7 mouse cellular contexts compared by ENCODE assay signal in genomic region chr6:36808306-36809058, GRCm38 (mm10). TPM values are rescaled to one million over a fixed set of nuclear protein-coding genes. Genes with fewer than 3 reads are reported as not detected.
DNase-seq lines count a peak whose midpoint lies in the region; ATAC-seq and TF ChIP-seq lines count a peak whose summit lies in the region.

No protein-coding gene starts in this region.

- H3K27me3 ChIP-seq in lung, embryonic 16.5 days (ENCODE audit: control insufficient read depth, insufficient read depth, low read depth, low read length) = peaks cover 6% of the 10 kb centered on the region
- H3K27me3 ChIP-seq in forebrain, embryonic 14.5 days (replicated peaks; ENCODE audit: control insufficient read depth, insufficient read depth, low read length) = no peaks in the 10 kb centered on the region
- H3K27me3 ChIP-seq in limb, embryonic 11.5 days (ENCODE audit: control insufficient read depth, insufficient read depth, low read length) = no peaks in the 10 kb centered on the region
- no peaks in the 10 kb centered on the region for H3K27me3 ChIP-seq in stomach, postnatal 0 days (ENCODE audit: control insufficient read depth, insufficient read depth, low read length)
- H3K27me3 ChIP-seq in kidney, adult 2 months (replicated peaks; ENCODE audit: control insufficient read depth, insufficient read depth, low read length) = no peaks in the 10 kb centered on the region

- peak overlapping the region; percentile 43 for H3K4me3 ChIP-seq in lung, embryonic 16.5 days (ENCODE audit: low read length)
- H3K4me3 ChIP-seq in lung, adult 2 months (replicated peaks; ENCODE audit: extremely low read depth, low read depth, low read length) = no peak overlapping the region
- H3K4me3 ChIP-seq in forebrain, embryonic 14.5 days (ENCODE audit: low read depth, low read length) = peak overlapping the region; percentile 65
- peak overlapping the region; percentile 77 for H3K4me3 ChIP-seq in limb, embryonic 11.5 days (ENCODE audit: low read depth, low read length)
- H3K4me3 ChIP-seq in stomach, postnatal 0 days (ENCODE audit: low read depth, low read length) = peak overlapping the region; percentile 54; the same call in 1 of the 2 replicates
- H3K4me3 ChIP-seq in kidney, adult 2 months (ENCODE audit: insufficient read depth, low read depth, low read length) = no peak overlapping the region

- WGBS in lung, embryonic 16.5 days = 34% methylated on average over 7 of the region's 7 CpGs
- WGBS in lung, adult 2 months = 62% methylated on average over 7 of the region's 7 CpGs
- WGBS in forebrain, embryonic 14.5 days = 12% methylated on average over 7 of the region's 7 CpGs
- 25% methylated on average over 7 of the region's 7 CpGs for WGBS in limb, embryonic 11.5 days
- WGBS in stomach, postnatal 0 days = 41% methylated on average over 7 of the region's 7 CpGs
- 59% methylated on average over 7 of the region's 7 CpGs for WGBS in kidney, adult 2 months

- no peak overlapping the region; the same call in 1 of the 2 replicates for H3K27ac ChIP-seq in lung, embryonic 16.5 days (ENCODE audit: low read length)
- peak overlapping the region; percentile 81; the same call in 1 of the 2 replicates for H3K27ac ChIP-seq in forebrain, embryonic 14.5 days (ENCODE audit: low read depth, low read length)
- H3K27ac ChIP-seq in limb, embryonic 11.5 days (replicated peaks; ENCODE audit: low read depth, low read length) = peak overlapping the region; percentile 72
- H3K27ac ChIP-seq in stomach, postnatal 0 days (replicated peaks) = no peak overlapping the region
- H3K27ac ChIP-seq in kidney, adult 2 months (ENCODE audit: insufficient read depth, low read depth, low read length) = no peak overlapping the region

- peaks cover 10% of the 10 kb centered on the region for H3K4me1 ChIP-seq in lung, embryonic 16.5 days (replicated peaks; ENCODE audit: control insufficient read depth, insufficient read depth, low read length)
- H3K4me1 ChIP-seq in lung, adult 2 months (ENCODE audit: control insufficient read depth, insufficient read depth, low read length) = no peaks in the 10 kb centered on the region
- H3K4me1 ChIP-seq in forebrain, embryonic 14.5 days (ENCODE audit: control insufficient read depth, insufficient read depth, low read length) = peaks cover 10% of the 10 kb centered on the region
- peaks cover 5% of the 10 kb centered on the region; the same call in 1 of the 2 replicates for H3K4me1 ChIP-seq in limb, embryonic 11.5 days (ENCODE audit: control insufficient read depth, insufficient read depth, low read length)
- H3K4me1 ChIP-seq in stomach, postnatal 0 days (replicated peaks; ENCODE audit: control insufficient read depth, insufficient read depth) = no peaks in the 10 kb centered on the region; the same call in 1 of the 2 replicates
- H3K4me1 ChIP-seq in kidney, adult 2 months (ENCODE audit: control insufficient read depth, insufficient read depth, low read length) = no peaks in the 10 kb centered on the region

- ATAC-seq in lung, embryonic 16.5 days (ENCODE audit: low read depth) = peak; percentile 61
- peak; percentile 10; the same call in 1 of the 2 replicates for ATAC-seq in forebrain, embryonic 14.5 days
- 0 out of 2 replicates have a peak, but pooled peaks have one; percentile 24 for ATAC-seq in limb, embryonic 11.5 days (ENCODE audit: insufficient number of reproducible peaks, low FRiP score, low TSS enrichment, low read depth)
- no peak for ATAC-seq in stomach, postnatal 0 days (ENCODE audit: low FRiP score, low TSS enrichment)

- TF ChIP-seq EP300 in stomach, postnatal 0 days (optimal IDR thresholded peaks at IDR 0.05) = no peak

- peak overlapping the region; percentile 63; the same call in 1 of the 2 replicates for H3K4me2 ChIP-seq in lung, embryonic 16.5 days (ENCODE audit: low read depth, low read length)
- H3K4me2 ChIP-seq in forebrain, embryonic 14.5 days (ENCODE audit: low read length) = peak overlapping the region; percentile 72
- peak overlapping the region; percentile 80 for H3K4me2 ChIP-seq in limb, embryonic 11.5 days (ENCODE audit: low read depth, severe bottlenecking)
- peak overlapping the region; percentile 69 for H3K4me2 ChIP-seq in stomach, postnatal 0 days (replicated peaks; ENCODE audit: low read depth)

- H3K9me3 ChIP-seq in lung, embryonic 16.5 days (ENCODE audit: control insufficient read depth, low read length) = no peaks in the 10 kb centered on the region
- no peaks in the 10 kb centered on the region for H3K9me3 ChIP-seq in forebrain, embryonic 14.5 days (replicated peaks; ENCODE audit: control insufficient read depth, low read length)
- no peaks in the 10 kb centered on the region for H3K9me3 ChIP-seq in limb, embryonic 11.5 days (ENCODE audit: control insufficient read depth, low read length)
- H3K9me3 ChIP-seq in stomach, postnatal 0 days (ENCODE audit: control insufficient read depth, low read length) = no peaks in the 10 kb centered on the region

- no peaks in the 10 kb centered on the region for H3K36me3 ChIP-seq in lung, embryonic 16.5 days (ENCODE audit: control insufficient read depth, insufficient read depth, low read length)
- peaks cover 3% of the 10 kb centered on the region; the same call in 1 of the 2 replicates for H3K36me3 ChIP-seq in forebrain, embryonic 14.5 days (ENCODE audit: control insufficient read depth, insufficient read depth, low read length)
- no peaks in the 10 kb centered on the region; the same call in 1 of the 2 replicates for H3K36me3 ChIP-seq in limb, embryonic 11.5 days (ENCODE audit: control insufficient read depth, insufficient read depth, low read length)
- H3K36me3 ChIP-seq in stomach, postnatal 0 days (ENCODE audit: control insufficient read depth, insufficient read depth, low read length) = no peaks in the 10 kb centered on the region
- no peaks in the 10 kb centered on the region for H3K36me3 ChIP-seq in kidney, adult 2 months (ENCODE audit: control insufficient read depth, insufficient read depth, low read length)

- no peak for TF ChIP-seq POLR2A in lung, adult 2 months (IDR thresholded peaks at IDR 0.05; ENCODE audit: borderline replicate concordance, extremely low read depth, low read depth, low read length)
- no peak for TF ChIP-seq POLR2A in kidney, adult 2 months (IDR thresholded peaks at IDR 0.05; ENCODE audit: low read depth, low read length)

- TF ChIP-seq CTCF in lung, adult 2 months (IDR thresholded peaks at IDR 0.05; ENCODE audit: insufficient read depth, low read length) = no peak
- TF ChIP-seq CTCF in stomach, postnatal 0 days (IDR thresholded peaks at IDR 0.05; ENCODE audit: low read depth) = no peak
- TF ChIP-seq CTCF in kidney, adult 2 months (conservative IDR thresholded peaks at IDR 0.05; ENCODE audit: insufficient read depth, insufficient read length, low read depth, low read length) = no peak

- H3K9ac ChIP-seq in lung, embryonic 16.5 days (ENCODE audit: low read length) = no peak overlapping the region; the same call in 1 of the 2 replicates
- peak overlapping the region; percentile 91 for H3K9ac ChIP-seq in forebrain, embryonic 14.5 days (ENCODE audit: low read length)
- H3K9ac ChIP-seq in limb, embryonic 11.5 days (ENCODE audit: low read length) = peak overlapping the region; percentile 93
- H3K9ac ChIP-seq in stomach, postnatal 0 days (ENCODE audit: low read length) = no peak overlapping the region

- DNase-seq in lung, adult 2 months = no peak
- DNase-seq in forebrain, embryonic 14.5 days (ENCODE audit: low spot score) = peak; percentile 70
- peak; percentile 58 for DNase-seq in limb, embryonic 11.5 days (ENCODE audit: low spot score)
- DNase-seq in stomach, postnatal 0 days (ENCODE audit: low spot score) = no peak
- no peak for DNase-seq in frontal cortex, postnatal 25 days (ENCODE audit: low spot score in 2 of 2)
- DNase-seq in kidney, adult 2 months = no peak

RNA-seq across cellular contexts. Expression of gene Ptn, which starts 1.5 kb away (rescaled TPM):
- 115 and 134 TPM in 2 replicates for polyA plus RNA-seq in lung, embryonic 16.5 days (2015; fragmentation: Nextera tagmentation; extraction: Ambion mirVana)
- 0.48 and 1.1 TPM in 2 replicates for polyA plus RNA-seq in lung, adult 2 months (2012; rRNA removed)
- 532 and 624 TPM in 2 replicates for polyA plus RNA-seq in forebrain, embryonic 14.5 days (2014; fragmentation: Nextera tagmentation; extraction: Ambion mirVana)
- polyA plus RNA-seq in limb, embryonic 11.5 days (2014; fragmentation: Nextera tagmentation; extraction: Ambion mirVana) = 616 and 623 TPM in 2 replicates
- polyA plus RNA-seq in stomach, postnatal 0 days (2015; fragmentation: Nextera tagmentation; extraction: Ambion mirVana) = 157 and 183 TPM in 2 replicates
- polyA plus RNA-seq in kidney, adult 2 months (2012; rRNA removed) = 1.6 TPM in 2 replicates

Comparison
In these comparisons a context has a peak if more than half of its experiments do, and no peak if none do; other contexts are left out.
1. H3K4me3 ChIP-seq: peak in lung, embryonic 16.5 days (single experiment), forebrain, embryonic 14.5 days (single experiment), limb, embryonic 11.5 days (single experiment) and stomach, postnatal 0 days (single experiment); none in lung, adult 2 months (single experiment) and kidney, adult 2 months (single experiment).
2. RNA of gene Ptn, which starts 1.5 kb away (polyA plus RNA-seq): 616 to 623 TPM in limb, embryonic 11.5 days, 532 to 624 TPM in forebrain, embryonic 14.5 days, 157 to 183 TPM in stomach, postnatal 0 days and 115 to 134 TPM in lung, embryonic 16.5 days; 1.6 TPM in kidney, adult 2 months and 0.48 to 1.1 TPM in lung, adult 2 months; every median in the first group is over 10 times any median in the second.
3. H3K27ac ChIP-seq: peak in forebrain, embryonic 14.5 days (single experiment) and limb, embryonic 11.5 days (single experiment); none in lung, embryonic 16.5 days (single experiment), stomach, postnatal 0 days (single experiment) and kidney, adult 2 months (single experiment).
4. H3K9ac ChIP-seq: peak in forebrain, embryonic 14.5 days (single experiment) and limb, embryonic 11.5 days (single experiment); none in lung, embryonic 16.5 days (single experiment) and stomach, postnatal 0 days (single experiment).
5. DNase-seq: peak in forebrain, embryonic 14.5 days (single experiment) and limb, embryonic 11.5 days (single experiment); none in lung, adult 2 months (single experiment), stomach, postnatal 0 days (single experiment), frontal cortex, postnatal 25 days (0 of 2) and kidney, adult 2 months (single experiment).
6. Peak in every context shown above with its lines, with median percentiles within 50 percentile points of each other: H3K4me2 ChIP-seq.